Mouse (Mus musculus): Measurements from ENCODE around the gene Tpk1. TPM values are rescaled to one million over a fixed set of nuclear protein-coding genes. Genes with fewer than 3 reads are reported as not detected.

The Tpk1 gene
- polyA plus RNA-seq, 1 experiment = 2.7 TPM

DNA sequence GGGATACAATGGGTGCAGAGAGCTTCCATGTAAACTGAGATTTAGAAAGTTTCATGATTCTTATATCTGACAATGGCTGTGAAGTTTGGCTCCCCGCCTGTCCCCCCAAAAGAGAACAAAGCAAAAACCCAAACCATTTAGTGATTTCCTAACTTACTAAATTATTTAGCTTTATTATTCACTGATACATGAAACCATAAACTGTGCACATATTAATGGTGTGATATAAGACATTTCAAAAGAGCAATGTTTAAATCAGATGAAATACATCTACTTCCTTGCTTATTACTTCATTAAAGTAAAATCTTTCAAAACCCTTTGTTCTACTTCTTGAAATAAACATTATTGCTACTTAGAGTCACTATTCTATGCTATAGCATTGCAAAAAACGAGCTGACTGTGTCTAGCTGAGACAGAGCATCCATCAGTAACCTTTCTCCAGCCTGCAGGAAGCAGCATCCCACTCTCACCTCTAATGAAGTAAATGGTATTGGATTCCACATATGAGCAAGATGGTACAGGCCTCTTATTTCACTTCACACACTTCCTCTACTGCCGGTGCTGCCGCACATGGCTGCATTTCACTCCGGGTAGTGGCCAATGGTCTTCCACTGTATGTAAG is 161.4 kb downstream of the Tpk1 start:
- TF ChIP-seq CTCF (IDR thresholded peaks at IDR 0.05; ENCODE audit: extremely low read depth, insufficient read depth, low read length) (no peak), POLR2A (IDR thresholded peaks at IDR 0.05; ENCODE audit: extremely low read depth, insufficient read depth, low read length) (no peak)
- H3K4me3 ChIP-seq (ENCODE audit: insufficient read depth, low read length) = no peak overlapping the region
- no peak overlapping the region for H3K27ac ChIP-seq (ENCODE audit: insufficient read depth, low read length)
- no peaks in the 10 kb centered on the region for H3K4me1 ChIP-seq (ENCODE audit: control insufficient read depth, insufficient read depth, low read length)

DNA sequence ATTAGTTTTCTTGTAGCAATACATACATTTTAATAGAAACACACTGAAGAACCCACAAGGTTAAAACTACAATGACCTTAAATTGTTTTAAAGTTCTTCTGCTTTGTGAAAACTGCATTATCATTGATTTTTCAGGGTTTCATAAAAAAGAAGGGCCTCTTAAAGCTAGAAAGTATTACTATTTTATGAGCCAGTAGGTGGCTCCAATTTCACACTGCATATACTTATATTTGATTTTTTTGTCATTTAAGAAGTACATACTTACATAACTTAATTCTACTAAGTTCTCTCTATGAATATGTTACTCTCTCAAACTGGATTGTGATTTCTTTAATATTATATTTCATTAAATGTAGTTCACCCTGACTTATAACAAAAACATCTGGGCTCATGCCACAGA is 173.7 kb downstream of the Tpk1 start:
- no peak overlapping the region for H3K27ac ChIP-seq (ENCODE audit: insufficient read depth, low read length)
- TF ChIP-seq POLR2A (IDR thresholded peaks at IDR 0.05; ENCODE audit: extremely low read depth, insufficient read depth, low read length) (no peak), CTCF (IDR thresholded peaks at IDR 0.05; ENCODE audit: extremely low read depth, insufficient read depth, low read length) (no peak)
- no peaks in the 10 kb centered on the region for H3K4me1 ChIP-seq (ENCODE audit: control insufficient read depth, insufficient read depth, low read length)
- no peak overlapping the region for H3K4me3 ChIP-seq (ENCODE audit: insufficient read depth, low read length)

DNA sequence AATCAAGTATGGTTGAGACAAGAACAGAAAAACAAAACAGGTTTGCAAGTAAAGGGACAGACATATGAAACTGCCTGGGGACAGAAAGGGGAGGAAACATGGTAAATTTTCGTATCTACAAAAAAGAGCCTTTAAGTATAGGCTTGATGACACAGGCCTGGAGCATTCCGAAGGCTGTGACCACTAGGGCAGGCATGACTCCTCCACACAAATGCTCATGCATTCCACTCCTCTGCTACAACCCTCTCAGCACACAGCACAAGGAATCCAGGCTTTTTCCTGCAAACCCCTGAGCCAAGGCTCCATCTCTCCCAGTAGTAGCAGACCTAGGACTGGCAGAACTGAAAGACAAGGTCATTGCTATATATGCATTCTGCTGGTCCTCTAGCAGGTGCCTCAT is 179.4 kb downstream of the Tpk1 start:
- H3K27ac ChIP-seq (ENCODE audit: insufficient read depth, low read length) = no peak overlapping the region
- TF ChIP-seq CTCF (IDR thresholded peaks at IDR 0.05; ENCODE audit: extremely low read depth, insufficient read depth, low read length) = no peak
- TF ChIP-seq POLR2A (IDR thresholded peaks at IDR 0.05; ENCODE audit: extremely low read depth, insufficient read depth, low read length) = no peak
- H3K4me3 ChIP-seq (ENCODE audit: insufficient read depth, low read length) = no peak overlapping the region

DNA sequence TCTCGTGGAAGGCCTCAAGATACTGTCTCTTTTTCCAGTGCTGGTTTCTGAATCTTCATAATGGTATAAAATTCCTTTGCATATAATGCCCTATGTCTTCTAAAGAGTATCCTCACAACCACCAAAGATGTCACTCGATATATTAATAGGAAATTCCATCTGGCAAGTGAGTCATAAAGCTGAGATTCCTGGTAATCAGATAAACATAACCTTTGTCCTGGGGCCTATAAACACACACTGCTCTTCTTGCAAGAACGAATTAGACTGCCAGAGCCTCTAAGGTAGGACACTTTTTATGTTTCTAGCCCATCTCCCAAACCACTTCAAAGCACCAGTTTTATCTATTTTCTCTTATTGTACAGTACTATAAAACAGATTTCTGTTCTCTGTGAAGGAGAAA is 185.4 kb downstream of the Tpk1 start:
- no peak overlapping the region for H3K27ac ChIP-seq (ENCODE audit: insufficient read depth, low read length)
- H3K4me3 ChIP-seq (ENCODE audit: insufficient read depth, low read length) = no peak overlapping the region
- TF ChIP-seq CTCF (IDR thresholded peaks at IDR 0.05; ENCODE audit: extremely low read depth, insufficient read depth, low read length) (no peak), POLR2A (IDR thresholded peaks at IDR 0.05; ENCODE audit: extremely low read depth, insufficient read depth, low read length) (no peak)
- no peaks in the 10 kb centered on the region for H3K4me1 ChIP-seq (ENCODE audit: control insufficient read depth, insufficient read depth, low read length)

More for the DNA sequence above, 179.4 kb downstream of the Tpk1 start:
- H3K4me1 ChIP-seq (ENCODE audit: control insufficient read depth, insufficient read depth, low read length) = no peaks in the 10 kb centered on the region

DNA sequence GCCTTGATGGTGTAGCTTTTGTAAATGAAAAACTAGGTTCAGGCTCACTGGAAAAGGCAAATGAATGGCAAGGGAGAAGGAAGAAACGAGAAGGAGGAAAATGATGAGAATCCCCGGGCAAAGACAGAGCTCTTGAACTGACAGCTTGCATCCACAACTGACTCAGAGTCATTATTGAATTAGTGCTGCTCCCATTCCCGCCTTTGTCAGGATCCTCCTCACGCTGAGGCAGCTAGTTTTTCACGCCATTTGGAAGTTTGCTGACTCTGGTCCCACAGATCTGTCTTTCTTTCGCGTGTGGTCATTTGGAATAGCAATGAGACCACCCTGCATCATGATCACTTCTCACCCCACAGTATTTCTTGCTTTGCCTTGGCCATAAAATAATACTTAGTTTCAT is 187.3 kb downstream of the Tpk1 start:
- Histone ChIP-seq H3K27ac (ENCODE audit: insufficient read depth, low read length) (no peak overlapping the region), H3K4me1 (ENCODE audit: control insufficient read depth, insufficient read depth, low read length) (no peaks in the 10 kb centered on the region), H3K4me3 (ENCODE audit: insufficient read depth, low read length) (no peak overlapping the region)
- no peak for TF ChIP-seq POLR2A (IDR thresholded peaks at IDR 0.05; ENCODE audit: extremely low read depth, insufficient read depth, low read length)
- no peak for TF ChIP-seq CTCF (IDR thresholded peaks at IDR 0.05; ENCODE audit: extremely low read depth, insufficient read depth, low read length)

DNA sequence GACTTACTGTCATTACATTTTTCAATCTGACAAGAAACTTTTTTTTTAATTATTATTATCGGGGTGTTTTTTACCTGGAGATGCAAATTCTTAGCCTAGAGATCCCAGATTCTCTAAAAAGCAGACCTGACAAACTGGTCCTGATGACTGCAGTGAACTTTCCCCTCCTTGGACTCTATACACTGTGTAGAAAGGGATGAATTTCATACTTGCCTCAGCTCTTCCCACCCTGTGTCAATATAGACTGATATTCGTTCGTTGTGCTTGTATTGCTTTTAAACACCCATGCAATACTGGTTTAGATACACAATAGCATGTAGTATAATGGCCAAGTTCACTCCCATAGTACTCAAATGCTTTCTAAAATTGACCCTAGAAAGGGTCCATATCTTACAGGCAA is 189.7 kb downstream of the Tpk1 start:
- TF ChIP-seq CTCF (IDR thresholded peaks at IDR 0.05; ENCODE audit: extremely low read depth, insufficient read depth, low read length) (no peak), POLR2A (IDR thresholded peaks at IDR 0.05; ENCODE audit: extremely low read depth, insufficient read depth, low read length) (no peak)
- H3K4me3 ChIP-seq (ENCODE audit: insufficient read depth, low read length) = no peak overlapping the region
- no peak overlapping the region for H3K27ac ChIP-seq (ENCODE audit: insufficient read depth, low read length)
- H3K4me1 ChIP-seq (ENCODE audit: control insufficient read depth, insufficient read depth, low read length) = no peaks in the 10 kb centered on the region

DNA sequence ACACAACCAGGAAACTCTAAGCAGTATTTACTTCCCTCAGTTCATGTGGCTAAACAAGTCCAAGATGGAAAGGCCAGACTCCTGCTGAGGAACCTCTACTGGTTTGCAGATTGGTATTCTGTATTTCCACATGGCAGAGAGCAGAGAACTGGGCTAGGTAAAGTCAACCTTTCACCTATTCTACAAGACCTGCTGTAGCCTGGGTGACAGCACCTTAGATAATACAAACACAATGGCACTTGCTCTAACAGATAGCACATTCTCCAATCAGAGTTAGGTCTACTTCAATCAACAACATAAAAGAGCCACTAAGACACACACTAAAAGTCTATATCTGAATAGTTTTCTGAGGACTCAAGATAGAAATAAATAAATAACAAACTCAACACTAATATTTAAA is 190.2 kb downstream of the Tpk1 start:
- H3K4me3 ChIP-seq (ENCODE audit: insufficient read depth, low read length) = no peak overlapping the region
- H3K4me1 ChIP-seq (ENCODE audit: control insufficient read depth, insufficient read depth, low read length) = no peaks in the 10 kb centered on the region

DNA sequence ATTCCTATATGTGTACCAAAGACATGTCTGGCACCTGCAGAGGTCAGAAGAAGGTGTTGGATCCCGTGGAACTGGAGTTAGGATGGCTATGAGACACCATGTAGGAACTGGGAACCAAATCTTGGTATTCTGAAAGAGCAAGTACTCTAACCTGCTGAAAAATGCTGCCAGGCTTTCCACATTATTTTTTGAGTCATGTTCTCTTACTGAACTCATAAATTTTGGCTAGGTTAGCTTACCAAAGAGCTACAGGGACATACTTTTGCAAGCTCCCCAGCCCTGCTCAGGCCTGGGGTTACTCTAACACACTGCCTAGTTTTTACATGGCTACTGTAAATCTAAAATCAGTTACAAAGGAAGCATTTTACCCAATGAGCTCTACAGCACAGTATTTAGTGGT is 194.5 kb downstream of the Tpk1 start:
- no peak overlapping the region for H3K4me3 ChIP-seq (ENCODE audit: insufficient read depth, low read length)
- no peak for TF ChIP-seq POLR2A (IDR thresholded peaks at IDR 0.05; ENCODE audit: extremely low read depth, insufficient read depth, low read length)
- TF ChIP-seq CTCF (IDR thresholded peaks at IDR 0.05; ENCODE audit: extremely low read depth, insufficient read depth, low read length) = no peak
- H3K4me1 ChIP-seq (ENCODE audit: control insufficient read depth, insufficient read depth, low read length) = no peaks in the 10 kb centered on the region
- no peak overlapping the region for H3K27ac ChIP-seq (ENCODE audit: insufficient read depth, low read length)

More for the DNA sequence above, 190.2 kb downstream of the Tpk1 start:
- H3K27ac ChIP-seq (ENCODE audit: insufficient read depth, low read length) = no peak overlapping the region
- no peak for TF ChIP-seq CTCF (IDR thresholded peaks at IDR 0.05; ENCODE audit: extremely low read depth, insufficient read depth, low read length)
- TF ChIP-seq POLR2A (IDR thresholded peaks at IDR 0.05; ENCODE audit: extremely low read depth, insufficient read depth, low read length) = no peak

DNA sequence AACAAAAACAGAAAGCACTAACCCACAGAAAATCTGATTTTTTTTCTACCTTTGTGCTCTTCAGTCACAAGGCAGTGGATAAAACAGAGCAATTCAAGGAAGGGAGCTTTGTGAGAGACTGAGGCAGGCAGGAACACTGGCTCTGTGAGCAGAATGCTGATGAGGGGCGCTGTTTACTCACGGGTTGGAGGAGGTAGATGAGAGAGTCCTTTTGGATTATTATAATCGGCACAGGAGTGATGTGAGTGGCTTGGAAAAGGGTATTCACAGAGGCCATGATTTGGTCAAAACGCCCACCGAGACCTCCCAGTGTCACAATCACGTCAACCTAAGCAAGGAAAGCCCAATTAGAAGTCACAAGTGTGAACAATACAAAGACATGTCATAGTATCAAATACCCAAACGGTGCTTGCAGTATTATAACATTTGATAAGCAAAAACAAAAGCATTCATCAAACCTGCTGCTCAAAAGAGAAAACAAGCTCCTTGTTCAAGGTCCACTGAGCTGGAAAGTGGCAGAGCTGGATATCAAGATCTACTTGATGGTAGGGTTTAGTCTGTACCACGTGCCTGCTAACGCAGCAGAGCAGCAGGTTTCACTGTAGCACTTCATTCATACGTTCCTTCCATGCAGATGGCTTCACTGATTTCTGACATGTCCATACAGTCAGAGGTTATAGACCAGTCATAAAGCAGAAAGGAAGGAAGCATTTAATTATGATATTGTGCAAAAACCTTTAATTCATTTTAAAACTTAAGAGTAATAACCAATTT is 197.1 kb downstream of the Tpk1 start:
- H3K4me1 ChIP-seq (ENCODE audit: control insufficient read depth, insufficient read depth, low read length) = no peaks in the 10 kb centered on the region
- H3K4me3 ChIP-seq (ENCODE audit: insufficient read depth, low read length) = no peak overlapping the region
- H3K27ac ChIP-seq (ENCODE audit: insufficient read depth, low read length) = no peak overlapping the region
- TF ChIP-seq CTCF (IDR thresholded peaks at IDR 0.05; ENCODE audit: extremely low read depth, insufficient read depth, low read length) = no peak
- no peak for TF ChIP-seq POLR2A (IDR thresholded peaks at IDR 0.05; ENCODE audit: extremely low read depth, insufficient read depth, low read length)

DNA sequence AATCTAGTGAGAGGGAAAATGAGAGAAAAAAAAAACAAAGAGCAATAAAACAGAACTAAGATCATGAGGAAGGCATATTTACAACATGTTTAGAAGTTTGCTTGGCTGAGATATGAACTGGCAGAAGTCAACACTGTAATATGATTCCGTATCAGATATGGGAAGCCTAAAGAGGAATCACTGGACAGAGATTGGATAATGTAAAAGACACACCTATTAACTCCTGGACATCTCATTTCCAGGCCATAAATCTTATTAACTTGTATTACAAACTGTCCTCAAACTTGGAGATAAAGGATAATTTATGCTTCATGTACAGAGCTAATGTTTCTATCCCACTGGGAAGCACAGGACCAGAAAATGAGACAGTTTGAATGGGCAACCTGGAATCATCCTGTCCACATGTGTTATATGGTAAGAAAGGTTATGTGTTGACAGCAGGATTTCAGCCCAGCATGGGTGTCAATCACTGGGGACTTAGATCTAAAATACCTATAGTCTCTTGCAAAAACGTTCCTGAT is 203.2 kb downstream of the Tpk1 start:
- TF ChIP-seq CTCF (IDR thresholded peaks at IDR 0.05; ENCODE audit: extremely low read depth, insufficient read depth, low read length) (no peak), POLR2A (IDR thresholded peaks at IDR 0.05; ENCODE audit: extremely low read depth, insufficient read depth, low read length) (no peak)
- H3K27ac ChIP-seq (ENCODE audit: insufficient read depth, low read length) = no peak overlapping the region
- no peaks in the 10 kb centered on the region for H3K4me1 ChIP-seq (ENCODE audit: control insufficient read depth, insufficient read depth, low read length)
- no peak overlapping the region for H3K4me3 ChIP-seq (ENCODE audit: insufficient read depth, low read length)

Data from cortical plate, adult 2 months (tissue).